Mouse (Mus musculus) intestine, embryonic 16.5 days (tissue): ENCODE data around the gene Cdc42ep3. TPM values are rescaled to one million over a fixed set of nuclear protein-coding genes. Genes with fewer than 3 reads are reported as not detected.

Source experiments
- ATAC-seq: fragments of 200-750 bp; cut with Nextera tagmentation; 2 replicates; pipeline ENCODE4 v1.8.0; 2017; ENCODE audit warnings: moderate TSS enrichment, moderate library complexity
- H3K27ac ChIP-seq: fragments of 300-500 bp; sonication (generic); 2 replicates; pipeline ENCODE4 v1.5.1; 2014; ENCODE audit warnings: mild to moderate bottlenecking, low read length
- H3K27me3 ChIP-seq: fragments of 300-500 bp; sonication (generic); replicated peaks from 2 replicates; pipeline ENCODE4 v1.6.1; 2014; ENCODE audit warnings: low read length, control low read depth, mixed read lengths; ENCODE audit not compliant: control insufficient read depth, insufficient read depth
- H3K36me3 ChIP-seq: fragments of 300-500 bp; sonication (generic); 2 replicates; pipeline ENCODE4 v1.6.1; 2014; ENCODE audit warnings: low read length, control low read depth; ENCODE audit not compliant: control insufficient read depth, insufficient read depth
- H3K4me1 ChIP-seq: fragments of 300-500 bp; sonication (generic); 2 replicates; pipeline ENCODE4 v1.6.1; 2014; ENCODE audit warnings: low read length, control low read depth, mixed read lengths; ENCODE audit not compliant: control insufficient read depth, insufficient read depth
- H3K4me2 ChIP-seq: fragments of 300-500 bp; sonication (generic); 2 replicates; pipeline ENCODE4 v1.6.1; 2014; ENCODE audit warnings: low read depth, low read length, control low read depth
- H3K4me3 ChIP-seq: fragments of 300-500 bp; sonication (generic); 2 replicates; pipeline ENCODE4 v1.5.1; 2014; ENCODE audit warnings: mild to moderate bottlenecking, low read length
- H3K9ac ChIP-seq: fragments of 300-500 bp; sonication (generic); 2 replicates; pipeline ENCODE4 v1.6.1; 2014; ENCODE audit warnings: low read depth, low read length
- H3K9me3 ChIP-seq: fragments of 300-500 bp; sonication (generic); 2 replicates; pipeline ENCODE4 v1.6.1; 2016; ENCODE audit warnings: low read length, control low read depth; ENCODE audit not compliant: control insufficient read depth
- WGBS: fragments of 180-500 bp; shearing (Covaris S2); extraction: QIAGEN DNeasy Blood & Tissue Kit; methylation state at CpG from one replicate; pipeline ENCODE4 v1.1.7; 2014; 5-methylcytosine and 5-hydroxymethylcytosine counted together
- polyA plus RNA-seq: library from polyadenylated mRNA; unstranded; fragments of >200 nt; fragmentation: Nextera tagmentation; extraction: Ambion mirVana; gene quantifications from 2 replicates; pipeline ENCODE4 v1.2.1, GENCODE M21; 2015

The Cdc42ep3 gene
- polyA plus RNA-seq, 1 experiment from 2014 or later: 41.7 TPM

DNA sequence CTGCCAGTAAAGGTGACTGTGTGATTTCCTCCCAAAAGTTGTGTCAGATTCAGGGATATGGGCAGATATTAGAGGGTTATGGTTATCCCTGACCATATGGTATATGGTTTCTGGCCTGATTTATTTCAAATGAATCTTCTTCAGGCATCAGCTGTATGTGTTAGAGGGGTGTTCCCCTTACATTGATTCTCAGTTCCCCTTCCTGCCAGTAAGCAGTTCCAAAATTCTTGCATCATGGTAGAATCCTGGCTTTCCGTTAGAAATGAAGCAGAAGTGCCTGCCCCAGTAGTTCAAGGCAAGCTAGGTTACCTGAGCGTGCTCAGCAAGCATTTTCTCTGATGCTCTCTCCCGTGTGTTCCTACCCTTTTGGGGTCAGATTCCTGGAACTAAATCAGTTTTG is 51.7 kb downstream of the Cdc42ep3 start:
- no peaks in the 10 kb centered on the region for H3K4me1 ChIP-seq
- 88% methylated on average over 3 of the region's 3 CpGs for WGBS
- H3K27me3 ChIP-seq: no peaks in the 10 kb centered on the region
- no peak overlapping the region for H3K9ac ChIP-seq
- no peak overlapping the region for H3K4me2 ChIP-seq
- no peak for ATAC-seq
- no peak overlapping the region for H3K4me3 ChIP-seq
- H3K27ac ChIP-seq: no peak overlapping the region
- H3K9me3 ChIP-seq: no peaks in the 10 kb centered on the region
- H3K36me3 ChIP-seq: no peaks in the 10 kb centered on the region

DNA sequence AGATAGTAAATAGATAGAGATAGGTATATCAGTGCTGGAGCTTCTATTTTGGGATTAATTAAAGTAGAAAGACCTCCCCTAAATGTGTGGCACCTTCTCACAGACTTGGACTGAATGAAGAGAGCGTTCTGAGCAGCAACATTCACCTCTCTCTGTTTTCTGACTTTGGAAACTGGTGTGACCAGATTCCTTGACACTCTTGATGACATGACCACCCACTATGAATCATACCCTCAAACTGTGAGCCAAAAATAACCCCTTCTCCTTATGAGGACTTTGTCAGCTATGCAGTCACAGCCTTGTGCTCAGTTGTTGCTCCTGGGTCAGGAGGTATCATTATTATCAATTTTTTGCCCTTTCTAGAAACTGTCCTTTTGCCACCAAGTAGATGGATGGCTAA is 55.0 kb downstream of the Cdc42ep3 start:
- Histone ChIP-seq H3K27me3 (no peaks in the 10 kb centered on the region), H3K9ac (no peak overlapping the region), H3K4me2 (no peak overlapping the region), H3K27ac (no peak overlapping the region), H3K4me3 (no peak overlapping the region), H3K9me3 (no peaks in the 10 kb centered on the region), H3K4me1 (no peaks in the 10 kb centered on the region), H3K36me3 (no peaks in the 10 kb centered on the region)
- ATAC-seq: no peak
- 85% methylated on average over 1 of the region's 1 CpGs for WGBS

DNA sequence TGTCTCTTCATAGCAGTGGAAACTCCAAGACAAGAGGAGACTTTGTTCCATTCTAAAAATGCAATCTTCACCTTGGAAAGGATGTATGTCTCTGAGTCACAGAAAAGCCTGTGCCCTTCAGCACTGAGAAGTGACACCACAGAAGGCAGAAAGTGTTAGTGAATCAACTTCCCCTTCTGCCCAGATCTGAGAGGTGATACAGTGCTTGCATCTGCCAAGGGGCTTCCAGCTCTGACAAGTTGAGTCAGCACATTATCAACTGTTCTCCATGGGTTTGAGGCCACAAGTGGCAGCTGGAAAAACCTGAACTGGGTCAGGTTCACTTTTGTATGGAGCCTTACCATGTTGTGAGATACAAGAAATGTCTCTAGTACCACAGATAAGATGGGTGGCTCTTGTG is 55.9 kb downstream of the Cdc42ep3 start:
- Histone ChIP-seq H3K9ac (no peak overlapping the region), H3K4me1 (no peaks in the 10 kb centered on the region), H3K36me3 (no peaks in the 10 kb centered on the region), H3K27me3 (no peaks in the 10 kb centered on the region), H3K9me3 (no peaks in the 10 kb centered on the region), H3K27ac (no peak overlapping the region), H3K4me3 (no peak overlapping the region), H3K4me2 (no peak overlapping the region)
- no peak for ATAC-seq

DNA sequence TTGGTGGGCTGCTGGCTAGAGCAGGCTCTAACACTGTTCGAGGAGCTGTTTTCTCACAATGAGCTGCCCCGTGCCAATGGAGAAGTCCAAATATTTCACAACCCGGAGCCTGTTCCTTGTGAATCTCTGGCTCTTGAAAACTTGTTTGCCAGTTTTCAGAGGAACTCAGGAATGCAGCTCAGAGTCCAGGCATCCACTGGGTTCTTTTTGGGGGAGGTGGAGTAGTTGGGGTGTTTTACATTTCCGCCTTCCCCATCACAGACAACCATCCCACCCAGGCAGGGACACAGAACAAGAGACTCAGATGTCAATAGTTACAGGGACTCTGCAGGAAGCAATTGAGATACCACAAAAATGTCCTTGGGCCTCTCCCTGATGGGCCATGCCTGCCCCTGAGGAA is 59.0 kb downstream of the Cdc42ep3 start:
- Histone ChIP-seq H3K4me2 (no peak overlapping the region), H3K36me3 (no peaks in the 10 kb centered on the region), H3K4me1 (no peaks in the 10 kb centered on the region), H3K27me3 (no peaks in the 10 kb centered on the region), H3K4me3 (no peak overlapping the region), H3K27ac (no peak overlapping the region), H3K9me3 (no peaks in the 10 kb centered on the region), H3K9ac (no peak overlapping the region)
- no peak for ATAC-seq
- WGBS: 65% methylated on average over 4 of the region's 4 CpGs

DNA sequence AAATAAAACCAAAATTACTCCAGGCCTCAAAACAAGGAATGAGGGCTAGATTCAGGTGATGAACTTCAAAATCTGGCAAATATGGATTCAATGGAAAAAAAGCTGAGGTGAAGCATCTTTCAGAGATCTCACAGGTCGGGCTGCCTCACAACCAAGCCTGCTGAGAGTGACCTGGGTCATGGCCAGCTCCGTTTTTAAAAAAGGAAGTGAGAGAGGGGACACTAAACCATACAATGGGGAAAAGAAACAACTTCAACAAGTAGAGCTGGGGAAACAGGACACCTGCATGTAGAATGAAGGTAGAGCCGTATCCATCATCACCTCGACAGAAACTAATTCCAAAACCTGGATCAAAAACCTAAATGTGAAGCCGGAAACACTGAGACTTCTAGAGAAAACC is 63.2 kb downstream of the Cdc42ep3 start:
- Histone ChIP-seq H3K4me2 (no peak overlapping the region), H3K27me3 (no peaks in the 10 kb centered on the region), H3K27ac (no peak overlapping the region), H3K9me3 (no peaks in the 10 kb centered on the region), H3K9ac (no peak overlapping the region), H3K4me3 (no peak overlapping the region), H3K36me3 (no peaks in the 10 kb centered on the region), H3K4me1 (no peaks in the 10 kb centered on the region)
- no peak for ATAC-seq
- 77% methylated on average over 5 of the region's 5 CpGs for WGBS

DNA sequence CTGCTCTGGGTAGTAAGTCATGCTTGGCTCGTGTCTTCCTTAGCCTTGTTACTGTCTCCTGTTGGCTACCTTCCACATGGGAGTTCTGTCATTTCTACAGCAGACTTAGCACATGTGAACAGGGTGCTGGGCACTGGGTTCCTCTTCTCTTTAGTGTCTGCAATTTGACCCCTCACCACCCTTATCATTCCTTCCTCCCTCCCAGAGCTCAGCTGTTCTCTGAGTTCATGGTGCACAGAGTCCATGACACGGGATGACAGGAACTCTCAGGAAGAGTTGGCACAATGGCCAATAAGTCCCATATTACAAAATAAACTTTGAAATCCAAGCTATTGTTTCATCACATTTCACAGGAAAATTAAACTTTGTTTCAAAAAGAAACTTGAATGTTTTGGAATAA is 64.2 kb downstream of the Cdc42ep3 start:
- Histone ChIP-seq H3K4me2 (no peak overlapping the region), H3K4me1 (no peaks in the 10 kb centered on the region), H3K4me3 (no peak overlapping the region), H3K36me3 (no peaks in the 10 kb centered on the region), H3K27ac (no peak overlapping the region), H3K27me3 (no peaks in the 10 kb centered on the region), H3K9me3 (no peaks in the 10 kb centered on the region), H3K9ac (no peak overlapping the region)
- no peak for ATAC-seq
- WGBS: 71% methylated on average over 2 of the region's 2 CpGs

DNA sequence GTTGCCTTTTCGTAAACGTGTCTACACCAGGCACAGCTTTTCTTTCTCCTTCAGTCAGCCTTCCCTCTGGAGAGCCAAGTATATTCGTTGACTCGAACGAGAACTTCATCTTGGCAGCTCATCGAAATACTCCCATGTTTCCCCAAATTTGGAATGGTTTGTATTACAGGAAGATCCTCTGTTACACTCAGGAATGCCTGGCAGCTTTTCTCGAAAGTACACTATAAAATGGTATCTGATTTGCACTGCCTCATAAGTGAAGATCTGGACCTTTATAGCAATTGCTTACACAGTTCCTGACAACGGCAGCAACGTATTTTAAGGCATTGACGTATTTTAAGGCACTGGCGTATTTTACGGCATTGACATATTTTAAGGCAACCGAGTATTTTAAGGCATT is 67.6 kb downstream of the Cdc42ep3 start:
- Histone ChIP-seq H3K9me3 (no peaks in the 10 kb centered on the region), H3K27ac (peak overlapping the region; percentile 29; the same call in 1 of the 2 replicates), H3K27me3 (no peaks in the 10 kb centered on the region), H3K4me2 (no peak overlapping the region), H3K36me3 (no peaks in the 10 kb centered on the region), H3K9ac (no peak overlapping the region), H3K4me1 (no peaks in the 10 kb centered on the region), H3K4me3 (peak overlapping the region; percentile 8; the same call in 1 of the 2 replicates)
- 29% methylated on average over 13 of the region's 13 CpGs for WGBS
- 0 out of 2 replicates have a peak, but pooled peaks have one; percentile 21 for ATAC-seq

DNA sequence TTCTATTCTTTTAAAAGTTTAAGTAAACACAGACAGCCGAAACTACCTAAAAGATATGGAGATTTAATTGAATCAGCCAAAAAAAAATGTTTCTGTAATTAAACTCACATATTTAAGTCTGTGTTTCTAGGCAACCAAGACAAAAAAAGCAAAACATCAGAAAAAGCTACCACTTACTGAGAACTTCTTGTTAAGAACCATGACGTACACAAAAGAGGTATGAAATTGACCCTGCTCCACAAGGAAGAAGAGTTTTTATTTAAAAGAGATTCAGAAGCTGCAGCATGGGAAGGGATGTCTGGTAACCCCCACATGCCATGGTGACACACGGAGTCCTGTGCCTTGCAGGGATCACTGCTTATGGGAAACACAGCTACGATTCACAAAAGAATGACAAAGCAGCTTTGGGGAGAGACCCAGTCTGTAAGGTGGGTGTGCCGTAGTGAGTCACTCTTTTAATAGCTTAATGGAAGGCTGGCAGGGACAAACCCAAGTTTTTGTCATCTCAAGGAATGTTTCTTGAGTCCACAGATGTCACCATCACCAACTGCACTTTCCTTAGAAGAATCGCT is 69.8 kb downstream of the Cdc42ep3 start:
- ATAC-seq: no peak
- 78% methylated on average over 6 of the region's 6 CpGs for WGBS
- H3K4me2 ChIP-seq: no peak overlapping the region

More for the DNA sequence above, 69.8 kb downstream of the Cdc42ep3 start:
- Histone ChIP-seq H3K27ac (no peak overlapping the region), H3K4me1 (no peaks in the 10 kb centered on the region), H3K36me3 (no peaks in the 10 kb centered on the region), H3K27me3 (no peaks in the 10 kb centered on the region), H3K9ac (no peak overlapping the region), H3K9me3 (no peaks in the 10 kb centered on the region), H3K4me3 (no peak overlapping the region)
